Mouse (Mus musculus) heart, embryonic 11.5 days (tissue): Measurements from ENCODE around the gene Zfp518a. TPM values are rescaled to one million over a fixed set of nuclear protein-coding genes. Genes with fewer than 3 reads are reported as not detected.

Experiments
- ATAC-seq: fragments of 200-750 bp; cut with Nextera tagmentation; replicated peaks from 2 replicates; pipeline ENCODE4 v1.8.0; 2017; ENCODE audit warnings: moderate library complexity; ENCODE audit not compliant: insufficient number of reproducible peaks, low FRiP score, low TSS enrichment
- H3K27ac ChIP-seq: fragments of 300-500 bp; sonication (generic); 2 replicates; pipeline ENCODE4 v1.5.1; 2014; ENCODE audit warnings: mild to moderate bottlenecking, low read depth, low read length
- H3K27me3 ChIP-seq: fragments of 300-500 bp; sonication (generic); 2 replicates; pipeline ENCODE4 v1.6.1; 2014; ENCODE audit warnings: mild to moderate bottlenecking, low read length, mixed read lengths; ENCODE audit not compliant: control insufficient read depth, insufficient read depth
- H3K36me3 ChIP-seq: fragments of 300-500 bp; sonication (generic); 2 replicates; pipeline ENCODE4 v1.6.1; 2014; ENCODE audit warnings: mild to moderate bottlenecking, low read length, moderate library complexity, mixed read lengths; ENCODE audit not compliant: control insufficient read depth, insufficient read depth
- H3K4me1 ChIP-seq: fragments of 300-500 bp; sonication (generic); 2 replicates; pipeline ENCODE4 v1.6.1; 2014; ENCODE audit warnings: low read length; ENCODE audit not compliant: control insufficient read depth, insufficient read depth
- H3K4me2 ChIP-seq: fragments of 300-500 bp; sonication (generic); 2 replicates; pipeline ENCODE4 v1.6.1; 2014; ENCODE audit warnings: mild to moderate bottlenecking, moderate library complexity
- H3K4me3 ChIP-seq: fragments of 300-500 bp; sonication (generic); 2 replicates; pipeline ENCODE4 v1.5.1; 2014; ENCODE audit warnings: low read depth, low read length
- H3K9ac ChIP-seq: fragments of 300-500 bp; sonication (generic); 2 replicates; pipeline ENCODE4 v1.6.1; 2014; ENCODE audit warnings: mild to moderate bottlenecking, low read depth, low read length, moderate library complexity
- H3K9me3 ChIP-seq: fragments of 300-500 bp; sonication (generic); replicated peaks from 2 replicates; pipeline ENCODE4 v1.6.1; 2016; ENCODE audit warnings: low read length; ENCODE audit not compliant: control insufficient read depth
- WGBS: fragments of 180-500 bp; shearing (Covaris S2); extraction: QIAGEN DNeasy Blood & Tissue Kit; methylation state at CpG from one replicate; pipeline ENCODE4 v1.1.7; 2014; ENCODE audit not compliant: insufficient replicate concordance; 5-methylcytosine and 5-hydroxymethylcytosine counted together
- polyA plus RNA-seq: library from polyadenylated mRNA; unstranded; fragments of >200 nt; fragmentation: Nextera tagmentation; extraction: Ambion mirVana; gene quantifications from 2 replicates; pipeline ENCODE4 v1.2.1, GENCODE M21; 2014

The Zfp518a gene
- 9.1 and 11.7 TPM in 2 replicates for polyA plus RNA-seq

- peaks cover 3% of the 10 kb centered on the region; the same call in 1 of the 2 replicates for H3K9me3 ChIP-seq
- peak; percentile 85 for ATAC-seq
- H3K36me3 ChIP-seq: no peaks in the 10 kb centered on the region
- peak within 1 kb of the TSS; percentile 72 for H3K4me3 ChIP-seq
- H3K4me2 ChIP-seq: peak within 1 kb of the TSS; percentile 78
- H3K27ac ChIP-seq: peak within 1 kb of the TSS; percentile 94
- WGBS: under 1% methylated on average over 89 of the region's 89 CpGs
- no peaks in the 10 kb centered on the region for H3K4me1 ChIP-seq
- peaks cover 6% of the 10 kb centered on the region for H3K27me3 ChIP-seq
- peak within 1 kb of the TSS; percentile 90 for H3K9ac ChIP-seq
Observed at GRCm38 (mm10) chr19:40894519-40895392, at the start of gene Zfp518a. Zfp518a (plus strand) TSS chr19:40894705.

- H3K36me3 ChIP-seq: peaks cover 10% of the 10 kb centered on the region
Observed at GRCm38 (mm10) chr19:40844731-40845130, 49.8 kb upstream of the Zfp518a start.

GRCm38 (mm10) chr19:40849391-40849790, 45.1 kb upstream of the Zfp518a start:
- peaks cover 8% of the 10 kb centered on the region for H3K36me3 ChIP-seq
- H3K4me2 ChIP-seq: no peak overlapping the region
- no peaks in the 10 kb centered on the region for H3K4me1 ChIP-seq
- H3K4me3 ChIP-seq: no peak overlapping the region
- ATAC-seq: no peak
- no peak overlapping the region for H3K9ac ChIP-seq
- H3K27me3 ChIP-seq: no peaks in the 10 kb centered on the region
- no peaks in the 10 kb centered on the region for H3K9me3 ChIP-seq
- WGBS: 81% methylated on average over 12 of the region's 12 CpGs
- H3K27ac ChIP-seq: no peak overlapping the region

More at GRCm38 (mm10) chr19:40844731-40845130, 49.8 kb upstream of the Zfp518a start:
- Histone ChIP-seq H3K4me1 (no peaks in the 10 kb centered on the region), H3K4me2 (no peak overlapping the region), H3K27me3 (no peaks in the 10 kb centered on the region), H3K4me3 (no peak overlapping the region), H3K9ac (no peak overlapping the region), H3K9me3 (no peaks in the 10 kb centered on the region), H3K27ac (no peak overlapping the region)
- 87% methylated on average over 13 of the region's 13 CpGs for WGBS
- no peak for ATAC-seq

GRCm38 (mm10) chr19:40859555-40859954, 35.0 kb upstream of the Zfp518a start:
- Histone ChIP-seq H3K36me3 (no peaks in the 10 kb centered on the region), H3K4me1 (no peaks in the 10 kb centered on the region), H3K4me2 (no peak overlapping the region), H3K27ac (no peak overlapping the region), H3K27me3 (no peaks in the 10 kb centered on the region), H3K9ac (no peak overlapping the region), H3K9me3 (no peaks in the 10 kb centered on the region), H3K4me3 (no peak overlapping the region)
- WGBS: 41% methylated on average over 4 of the region's 4 CpGs
- no peak for ATAC-seq

GRCm38 (mm10) chr19:40868284-40868683, 26.2 kb upstream of the Zfp518a start:
- Histone ChIP-seq H3K4me3 (no peak overlapping the region), H3K9me3 (no peaks in the 10 kb centered on the region), H3K9ac (no peak overlapping the region), H3K4me1 (no peaks in the 10 kb centered on the region; the same call in 1 of the 2 replicates), H3K36me3 (no peaks in the 10 kb centered on the region), H3K27ac (no peak overlapping the region), H3K27me3 (peaks cover 6% of the 10 kb centered on the region), H3K4me2 (no peak overlapping the region)
- ATAC-seq: no peak
- WGBS: 20% methylated on average over 5 of the region's 5 CpGs

GRCm38 (mm10) chr19:40869425-40870105, 24.9 kb upstream of the Zfp518a start:
- WGBS: 81% methylated on average over 3 of the region's 3 CpGs
- Histone ChIP-seq H3K36me3 (no peaks in the 10 kb centered on the region), H3K4me2 (no peak overlapping the region), H3K9me3 (no peaks in the 10 kb centered on the region), H3K27ac (no peak overlapping the region), H3K4me3 (no peak overlapping the region), H3K27me3 (peaks cover 8% of the 10 kb centered on the region), H3K9ac (no peak overlapping the region), H3K4me1 (no peaks in the 10 kb centered on the region; the same call in 1 of the 2 replicates)
- ATAC-seq: no peak

GRCm38 (mm10) chr19:40872955-40873665, 21.4 kb upstream of the Zfp518a start:
- Histone ChIP-seq H3K27me3 (peaks cover 34% of the 10 kb centered on the region), H3K4me1 (no peaks in the 10 kb centered on the region; the same call in 1 of the 2 replicates), H3K9ac (peak overlapping the region; percentile 74), H3K27ac (peak overlapping the region; percentile 70), H3K4me2 (peak overlapping the region; percentile 85), H3K4me3 (peak overlapping the region; percentile 61), H3K36me3 (no peaks in the 10 kb centered on the region), H3K9me3 (no peaks in the 10 kb centered on the region)
- WGBS: 1% methylated on average over 51 of the region's 51 CpGs
- ATAC-seq: peak; percentile 93

- Histone ChIP-seq H3K4me3 (no peak overlapping the region), H3K27me3 (peaks cover 39% of the 10 kb centered on the region), H3K36me3 (no peaks in the 10 kb centered on the region), H3K4me1 (no peaks in the 10 kb centered on the region), H3K9me3 (no peaks in the 10 kb centered on the region), H3K27ac (no peak overlapping the region), H3K4me2 (no peak overlapping the region), H3K9ac (no peak overlapping the region)
- no peak for ATAC-seq
- 83% methylated on average over 4 of the region's 4 CpGs for WGBS
Observed at GRCm38 (mm10) chr19:40881700-40882099, 12.8 kb upstream of the Zfp518a start.
